Mouse (Mus musculus) adrenal gland, adult (tissue): ENCODE measurements around the gene Nadk2.

Experiments used
- DNase-seq, 2 experiments: peaks; one replicate each; pipeline ENCODE4 v3.0.0; 2022 to 2023; ENCODE audit warnings: low spot score in 1 of 2; ENCODE audit not compliant: inconsistent age in 2 of 2

Gene Nadk2

GRCm38 (mm10) chr15:9070912-9071555 lies at the start of gene Nadk2:
Gene Nadk2 (plus strand): TSS chr15:9071260.
- DNase-seq, result peak; percentile 100

GRCm38 (mm10) chr15:9055704-9056103 lies 15.4 kb upstream of the Nadk2 start:
- no peak for DNase-seq

DNA sequence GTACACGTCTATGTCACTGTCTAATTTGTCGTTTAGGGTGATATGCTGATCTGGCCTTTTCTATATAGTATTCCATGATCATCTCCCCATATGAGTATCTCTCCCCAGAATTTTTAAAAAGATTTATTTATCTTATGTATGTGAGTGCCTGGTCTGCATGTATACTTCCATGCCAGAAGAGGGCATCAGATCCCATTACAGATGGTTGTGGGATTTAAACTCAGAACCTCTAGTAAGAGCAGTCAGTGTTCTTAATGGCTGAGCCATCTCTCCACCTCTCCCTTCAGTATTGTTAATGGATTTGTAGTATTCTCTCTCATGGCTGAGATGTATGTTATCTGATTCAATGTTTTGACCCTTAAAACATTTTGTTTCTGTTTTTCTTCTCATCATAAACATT lies 11.2 kb upstream of the Nadk2 start:
- DNase-seq, result no peak

DNA sequence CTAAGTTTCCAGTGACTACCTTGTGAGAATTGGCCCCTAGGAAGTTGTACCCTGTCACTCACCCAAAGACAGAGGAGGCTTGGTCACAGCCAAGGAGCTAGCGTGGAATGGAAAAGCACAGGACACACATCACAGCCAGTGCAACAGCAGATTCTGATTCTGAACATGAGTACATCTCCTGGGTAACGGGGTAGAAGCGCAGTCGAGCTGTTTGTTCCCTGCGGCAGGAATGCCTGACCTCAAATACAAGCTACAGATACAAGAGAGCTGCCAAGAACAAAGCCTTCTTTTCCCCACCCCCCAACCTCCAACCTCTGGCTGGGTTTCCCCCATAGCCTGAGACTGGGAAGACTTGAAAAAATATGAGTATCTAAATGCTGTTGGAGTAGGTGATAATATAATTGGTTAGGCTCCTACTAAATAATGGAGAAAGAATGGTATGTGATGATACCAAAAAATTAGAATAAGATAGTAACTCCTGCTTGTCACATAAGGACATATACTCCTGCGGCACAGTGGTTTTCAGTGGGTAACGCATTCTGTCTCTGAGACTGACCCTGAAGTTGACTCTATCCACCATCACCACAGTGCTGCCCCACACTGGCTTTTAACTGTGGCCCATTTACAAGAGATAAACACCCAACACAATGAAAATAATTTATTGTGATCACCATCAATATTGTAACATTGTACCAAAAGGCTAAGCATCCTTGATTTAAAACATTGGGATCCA lies 9.7 kb upstream of the Nadk2 start:
- DNase-seq, result no peak

DNA sequence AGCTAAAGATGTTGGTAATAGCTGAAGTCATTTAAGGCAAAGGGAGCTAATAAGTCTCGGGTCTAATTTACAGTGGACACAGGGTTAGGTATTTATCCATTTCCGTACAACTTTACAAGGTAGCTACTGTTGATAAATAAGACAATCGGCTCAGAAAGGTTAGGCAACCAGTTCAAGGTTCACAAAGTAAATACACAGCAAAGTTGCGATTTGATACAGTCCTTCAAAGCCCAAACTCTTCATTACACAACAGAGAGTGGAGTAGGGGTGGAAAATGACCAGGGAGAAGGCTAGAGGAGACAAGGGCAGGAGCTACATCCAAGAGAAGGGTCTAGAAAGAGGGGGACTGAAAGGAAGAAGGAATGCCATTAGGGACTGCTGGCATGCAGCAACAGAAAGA lies 2.2 kb upstream of the Nadk2 start:
- DNase-seq, result no peak

DNA sequence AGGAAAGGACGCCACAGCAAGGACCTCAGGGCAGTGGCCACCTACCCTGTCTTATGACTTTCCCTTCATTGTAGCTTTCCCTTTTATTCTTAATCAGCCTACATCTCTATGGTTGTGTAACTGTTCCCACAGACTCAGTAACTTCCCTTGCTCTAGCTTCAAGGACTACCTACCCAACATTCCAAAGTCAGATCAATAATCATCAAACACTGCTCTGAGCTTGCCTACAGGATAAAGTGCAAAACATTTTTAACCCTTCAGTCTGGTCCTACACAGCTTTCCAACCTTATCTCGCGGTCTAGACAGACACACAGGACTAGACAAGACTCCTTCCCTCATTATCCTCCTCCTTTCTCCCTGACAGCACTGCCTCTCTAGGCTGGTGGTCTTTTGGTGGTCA lies 707 bp upstream of the Nadk2 start:
- no peak for DNase-seq

DNA sequence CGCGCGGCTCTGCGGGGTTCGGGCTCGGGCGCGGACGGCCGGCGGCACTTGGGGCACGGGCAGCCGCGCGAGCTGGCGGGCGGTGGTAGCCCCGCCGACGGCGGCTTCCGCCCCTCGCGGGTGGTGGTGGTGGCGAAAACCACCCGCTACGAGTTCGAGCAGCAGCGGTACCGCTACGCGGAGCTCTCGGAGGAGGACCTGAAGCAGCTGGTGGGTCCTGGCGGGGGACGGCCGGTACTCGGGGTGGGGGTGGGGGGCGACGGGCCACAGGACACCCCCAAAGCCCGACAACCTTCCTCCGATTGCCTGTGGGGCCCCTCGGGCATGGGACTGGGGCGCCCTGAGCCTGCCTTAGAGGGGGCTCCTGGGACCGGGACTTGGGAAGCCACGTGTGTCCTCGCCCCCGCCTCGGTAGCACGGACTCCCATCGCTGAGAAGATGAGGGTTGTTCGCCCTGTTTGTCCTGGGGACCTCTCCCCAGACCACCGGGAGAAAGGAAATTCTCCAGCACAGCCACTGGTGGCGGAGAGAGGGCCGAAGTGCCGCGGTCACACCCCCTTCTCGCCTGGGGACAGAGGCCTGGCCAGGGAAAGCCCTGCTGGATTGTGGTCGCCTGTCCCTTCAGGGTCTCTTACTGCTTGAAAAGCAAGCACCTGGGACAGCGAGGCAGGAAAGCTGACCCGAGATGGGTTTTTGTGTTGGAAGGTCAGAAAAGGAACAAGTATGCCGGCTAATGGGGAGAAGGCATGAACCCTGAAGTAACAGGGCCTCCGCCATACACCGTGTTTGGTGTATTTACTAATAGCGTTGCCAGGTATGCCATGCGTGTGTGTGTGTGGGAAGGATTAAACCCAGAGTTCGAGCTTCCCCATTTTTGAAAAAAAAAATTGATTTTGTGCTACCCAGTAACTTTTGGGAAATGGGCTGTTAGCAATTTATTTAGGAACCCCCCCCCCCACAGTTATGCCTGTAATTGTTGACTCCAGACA lies 790 bp downstream of the Nadk2 start:
- DNase-seq, result peak; percentile 63 to 89

DNA sequence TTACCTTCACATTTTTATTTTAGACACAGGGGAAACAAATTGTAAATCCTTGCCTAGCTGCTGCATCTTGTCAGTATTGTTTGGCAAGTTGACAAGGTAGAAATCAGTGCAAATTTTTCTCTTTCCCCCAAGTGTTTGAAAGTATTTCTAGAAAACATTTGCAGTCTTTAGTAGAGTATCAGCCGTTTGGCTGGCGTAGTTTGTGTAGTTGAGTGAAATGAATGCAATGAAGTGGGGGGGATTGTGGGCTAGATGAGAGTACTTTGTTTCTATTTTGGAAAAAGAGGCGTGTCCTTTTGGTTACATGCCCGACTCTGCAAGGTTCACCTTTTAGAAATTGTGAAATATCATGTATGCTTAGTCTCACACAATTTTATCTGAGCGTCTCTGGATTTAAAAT lies 1.6 kb downstream of the Nadk2 start:
- peak in 1 of 2 experiments; percentile 83 for DNase-seq

DNA sequence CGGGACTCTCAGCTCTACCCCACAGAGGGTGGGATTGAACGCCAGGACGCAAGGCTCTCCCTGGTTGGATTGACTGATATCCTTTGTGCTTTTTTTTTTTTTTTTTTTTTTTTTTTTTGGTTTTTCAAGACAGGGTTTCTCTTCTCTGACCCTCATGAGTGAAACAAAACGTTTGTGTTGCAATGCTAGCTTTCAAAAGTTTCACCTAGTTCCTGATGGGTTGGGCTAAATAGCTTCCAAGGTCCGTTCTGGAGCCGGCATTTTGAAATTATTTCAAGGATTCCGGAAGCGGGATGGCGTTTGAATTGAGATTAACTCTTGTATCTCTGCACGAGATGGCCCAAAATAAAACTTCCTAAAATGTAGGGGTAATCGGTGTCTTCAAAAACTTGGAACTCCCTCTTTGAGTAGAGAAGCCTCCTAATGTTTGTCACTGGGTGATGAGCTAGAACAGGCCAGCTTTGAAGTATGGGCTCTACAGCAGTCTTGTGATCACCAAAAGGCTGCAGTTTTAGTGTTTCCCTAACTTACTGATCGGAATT lies 2.1 kb downstream of the Nadk2 start:
- peak; percentile 31 to 83 for DNase-seq

DNA sequence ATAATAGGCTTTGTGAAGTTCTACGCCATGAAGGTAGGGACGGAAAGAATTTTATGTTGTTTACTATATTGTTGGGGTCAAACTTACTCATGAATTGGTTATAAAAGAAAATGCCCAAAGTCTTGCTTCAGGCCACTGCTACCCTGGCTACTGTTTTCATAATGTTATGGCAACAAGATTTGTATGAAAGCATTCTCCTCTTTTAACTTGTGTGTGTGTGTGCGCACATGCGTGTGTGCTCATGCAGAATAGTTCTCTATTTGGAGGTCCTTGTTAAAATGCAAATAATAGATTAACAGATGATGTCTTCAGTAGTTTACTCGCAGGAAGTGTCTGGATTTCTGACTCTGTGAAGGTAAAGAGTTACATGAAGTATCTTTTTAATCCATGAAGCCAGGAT lies 2.6 kb downstream of the Nadk2 start:
- DNase-seq, result no peak

DNA sequence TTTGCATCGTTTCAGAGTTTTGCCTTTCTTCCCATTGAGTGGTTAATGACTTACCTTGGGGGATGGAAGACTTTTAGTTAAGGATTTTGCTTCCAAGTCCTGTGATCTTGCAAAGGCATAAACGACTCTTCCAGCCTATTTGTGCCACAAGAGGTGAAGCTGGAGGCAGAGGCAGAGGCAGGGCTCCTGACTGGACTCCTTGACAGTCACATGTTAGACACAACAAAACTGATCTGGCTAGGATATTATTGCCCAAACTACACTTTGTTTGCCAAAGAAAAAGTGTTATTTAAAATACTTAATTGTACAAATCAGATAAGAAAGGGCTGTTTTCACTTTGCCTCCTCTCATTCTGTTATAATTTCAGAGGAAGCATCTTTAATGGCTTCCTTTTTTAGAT lies 3.1 kb downstream of the Nadk2 start:
- no peak for DNase-seq

DNA sequence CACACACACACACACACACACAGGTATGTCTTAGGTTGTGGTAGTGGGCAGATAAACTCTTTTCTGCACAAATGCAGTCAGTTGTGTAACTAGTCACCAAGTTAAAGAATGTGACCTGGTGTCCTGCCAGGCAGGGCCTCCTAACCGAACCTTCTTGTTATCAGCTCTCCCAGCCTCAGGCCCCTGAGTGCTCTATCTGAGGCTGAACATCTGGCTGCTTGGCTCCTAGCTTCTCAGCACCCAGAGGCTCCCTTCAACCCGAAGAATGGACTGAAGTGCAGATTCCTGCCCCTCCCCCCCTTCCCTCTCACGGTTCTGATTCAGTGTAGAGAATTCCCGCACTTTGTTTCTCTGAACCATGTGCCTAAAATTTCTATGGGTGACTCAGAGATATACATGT lies 3.6 kb downstream of the Nadk2 start:
- peak in 1 of 2 experiments; percentile 72 for DNase-seq

DNA sequence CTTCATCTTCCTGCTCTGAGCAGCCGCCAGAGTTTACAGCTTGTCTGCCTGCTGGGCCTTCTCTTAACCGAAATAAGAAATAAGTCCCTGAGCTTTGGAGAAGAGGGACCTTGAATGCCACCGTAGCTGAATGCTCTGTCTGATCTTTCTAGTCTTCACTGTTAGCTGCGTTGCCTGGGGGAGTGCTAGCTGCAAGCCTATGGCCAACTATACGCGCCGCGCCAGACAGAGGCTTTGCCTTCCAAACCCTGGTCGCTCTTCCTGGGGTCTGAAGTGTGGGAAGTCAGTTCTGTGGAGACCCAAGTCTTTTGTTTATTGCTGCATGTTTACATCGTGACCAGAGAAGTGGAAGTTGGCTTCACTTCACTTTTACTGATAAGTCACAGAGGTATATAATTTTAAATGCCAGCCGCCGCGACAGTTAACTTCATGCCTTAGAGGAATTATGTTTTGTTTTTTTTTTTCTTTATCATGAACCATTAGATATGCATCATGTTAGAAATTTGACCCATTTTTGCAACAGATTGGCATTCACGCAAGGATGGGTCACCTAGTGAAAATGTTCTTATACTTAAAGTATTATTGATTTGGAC lies 4.6 kb downstream of the Nadk2 start:
- DNase-seq, result peak in 1 of 2 experiments; percentile 49

- peak in 1 of 2 experiments; percentile 44 for DNase-seq
Measured at GRCm38 (mm10) chr15:9078481-9079300, 7.6 kb downstream of the Nadk2 start.

GRCm38 (mm10) chr15:9079626-9080025 lies 8.6 kb downstream of the Nadk2 start:
- no peak for DNase-seq

- DNase-seq, result no peak
Measured at GRCm38 (mm10) chr15:9080206-9080605, 9.1 kb downstream of the Nadk2 start.

- no peak for DNase-seq
Measured at GRCm38 (mm10) chr15:9081294-9081693, 10.2 kb downstream of the Nadk2 start.

GRCm38 (mm10) chr15:9082753-9083152 lies 11.7 kb downstream of the Nadk2 start:
- DNase-seq, result peak; percentile 34 to 69

DNA sequence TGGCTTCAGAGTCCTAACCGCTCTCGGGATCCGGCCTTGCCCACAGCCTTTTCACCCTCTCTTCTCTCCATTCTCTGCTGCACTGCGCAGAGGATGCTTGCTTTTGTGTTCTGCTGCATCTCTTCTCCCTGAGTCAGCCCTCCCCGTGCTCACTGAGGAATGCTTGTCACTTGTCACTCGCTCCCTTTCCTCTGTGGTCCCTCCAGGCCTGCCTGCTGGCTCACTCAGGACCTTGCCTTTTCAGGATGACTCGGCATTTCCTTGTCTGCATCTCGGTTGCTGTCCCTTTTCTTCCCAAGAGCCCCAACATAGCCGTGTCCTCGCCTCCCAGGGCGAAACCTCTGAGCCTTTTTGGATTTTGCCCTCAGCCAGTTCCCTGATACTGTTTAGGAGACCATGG lies 15.8 kb downstream of the Nadk2 start:
- peak in 1 of 2 experiments; percentile 35 for DNase-seq

DNA sequence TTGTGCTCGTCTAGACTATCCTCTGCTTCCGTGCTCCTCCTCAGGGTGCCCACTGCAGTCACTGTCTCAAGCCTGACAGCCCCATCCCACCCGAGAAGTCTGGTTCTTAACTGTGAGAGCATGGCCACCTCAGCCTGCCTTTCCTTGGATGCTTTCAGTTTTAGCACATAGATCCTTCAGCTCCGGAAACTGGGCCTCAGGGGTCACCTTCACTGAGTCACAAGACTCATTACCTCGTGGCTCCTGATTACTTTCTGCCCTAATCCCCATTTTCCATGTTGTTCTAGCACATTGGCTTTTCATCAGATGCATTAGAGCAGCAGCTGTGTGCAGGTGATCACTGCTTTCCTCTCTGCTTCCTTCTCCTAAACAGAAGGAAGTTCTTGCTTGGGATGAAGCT lies 16.4 kb downstream of the Nadk2 start:
- no peak for DNase-seq
